In genomic region chr7:18533420-18533819, GRCm38 (mm10) we compare ENCODE assay signal across 40 mouse cellular contexts. TPM values are rescaled to one million over a fixed set of nuclear protein-coding genes. Genes with fewer than 3 reads are reported as not detected.
DNase-seq lines count a peak whose midpoint lies in the region; ATAC-seq and TF ChIP-seq lines count a peak whose summit lies in the region.
"Had no signal": no experiment of that assay in that cellular context is flagged by ENCODE, and none has a peak within 500 bp of the region (broad histone marks: within the 10 kb centered on the region; RNA-seq: fewer than 3 reads in every experiment).

No protein-coding gene starts in this region.

- DNase-seq in embryonic facial prominence, embryonic 14.5 days (ENCODE audit: low spot score), result peak; percentile 13
- DNase-seq in embryonic facial prominence, embryonic 10.5 days (ENCODE audit: low spot score), result no peak
- peak; percentile 49 to 52 for DNase-seq in urinary bladder, adult 18-20 months (ENCODE audit: low spot score in 2 of 2)
- no peak for DNase-seq in urinary bladder, postnatal 10 days (ENCODE audit: low spot score)
- DNase-seq in stomach, postnatal 0 days (ENCODE audit: low spot score), result peak; percentile 88
- DNase-seq in midbrain, embryonic 10.5 days (ENCODE audit: low spot score), result no peak
- no peak for DNase-seq in gastrocnemius, postnatal 36 days
- DNase-seq: adrenal gland, adult 8-10 months; cerebellum, adult 8-10 months; cerebellum, postnatal 25 days; kidney, adult 11 months; kidney, postnatal 14 days; liver; lung, embryonic 14.5 days; retina, postnatal 1 day; thymus, postnatal 25 days had no signal

- no peak overlapping the region for H3K27ac ChIP-seq in embryonic facial prominence, embryonic 14.5 days (replicated peaks; ENCODE audit: low read depth, low read length)
- H3K27ac ChIP-seq in embryonic facial prominence, embryonic 10.5 days (replicated peaks), result no peak overlapping the region
- no peak overlapping the region for H3K27ac ChIP-seq in intestine, postnatal 0 days (ENCODE audit: low read depth, low read length)
- peak overlapping the region; percentile 65 for H3K27ac ChIP-seq in stomach, postnatal 0 days (replicated peaks)
- H3K27ac ChIP-seq in midbrain, embryonic 10.5 days (replicated peaks), result no peak overlapping the region
- H3K27ac ChIP-seq: forebrain, embryonic 10.5 days; heart, embryonic 15.5 days; liver, embryonic 14.5 days; midbrain, embryonic 13.5 days; neural tube, embryonic 13.5 days had no signal

- 34% methylated on average over 3 of the region's 3 CpGs for WGBS in embryonic facial prominence, embryonic 14.5 days
- WGBS in embryonic facial prominence, embryonic 10.5 days, result 51% methylated on average over 3 of the region's 3 CpGs
- 32% methylated on average over 3 of the region's 3 CpGs for WGBS in intestine, postnatal 0 days
- WGBS in stomach, postnatal 0 days, result 37% methylated on average over 3 of the region's 3 CpGs
- WGBS in midbrain, embryonic 10.5 days, result 55% methylated on average over 3 of the region's 3 CpGs

- H3K9me3 ChIP-seq in embryonic facial prominence, embryonic 14.5 days (ENCODE audit: control insufficient read depth, low read length), result no peaks in the 10 kb centered on the region
- H3K9me3 ChIP-seq in embryonic facial prominence, embryonic 10.5 days, result peaks cover 11% of the 10 kb centered on the region
- no peaks in the 10 kb centered on the region for H3K9me3 ChIP-seq in intestine, postnatal 0 days (ENCODE audit: control insufficient read depth)
- H3K9me3 ChIP-seq in stomach, postnatal 0 days (ENCODE audit: control insufficient read depth, low read length), result no peaks in the 10 kb centered on the region
- H3K9me3 ChIP-seq in midbrain, embryonic 10.5 days (replicated peaks), result no peaks in the 10 kb centered on the region
- H3K9me3 ChIP-seq: G1E; heart, embryonic 15.5 days; neural tube, embryonic 13.5 days had no signal

- no peak overlapping the region for H3K4me2 ChIP-seq in embryonic facial prominence, embryonic 14.5 days (ENCODE audit: low read depth, low read length)
- no peak overlapping the region for H3K4me2 ChIP-seq in intestine, postnatal 0 days (replicated peaks; ENCODE audit: low read depth)
- H3K4me2 ChIP-seq in stomach, postnatal 0 days (replicated peaks; ENCODE audit: low read depth), result no peak overlapping the region
- H3K4me2 ChIP-seq: heart, embryonic 15.5 days; lung, embryonic 14.5 days; midbrain, embryonic 13.5 days; neural tube, embryonic 13.5 days had no signal

- no peaks in the 10 kb centered on the region for H3K27me3 ChIP-seq in embryonic facial prominence, embryonic 14.5 days (replicated peaks; ENCODE audit: control insufficient read depth, insufficient read depth, low read length)
- no peaks in the 10 kb centered on the region for H3K27me3 ChIP-seq in embryonic facial prominence, embryonic 10.5 days (replicated peaks; ENCODE audit: low read depth, poor library complexity, severe bottlenecking)
- no peaks in the 10 kb centered on the region for H3K27me3 ChIP-seq in intestine, postnatal 0 days (replicated peaks; ENCODE audit: control insufficient read depth, insufficient read depth, low read length)
- H3K27me3 ChIP-seq in stomach, postnatal 0 days (ENCODE audit: control insufficient read depth, insufficient read depth, low read length), result no peaks in the 10 kb centered on the region
- no peaks in the 10 kb centered on the region for H3K27me3 ChIP-seq in midbrain, embryonic 10.5 days (ENCODE audit: low read depth, poor library complexity, severe bottlenecking)
- H3K27me3 ChIP-seq: heart, embryonic 15.5 days; megakaryocyte, embryonic 14.5 days; midbrain, embryonic 13.5 days; neural tube, embryonic 13.5 days had no signal

- H3K4me1 ChIP-seq in embryonic facial prominence, embryonic 14.5 days (ENCODE audit: control insufficient read depth, insufficient read depth, low read length), result no peaks in the 10 kb centered on the region
- H3K4me1 ChIP-seq in embryonic facial prominence, embryonic 10.5 days, result no peaks in the 10 kb centered on the region
- peaks cover 3% of the 10 kb centered on the region; the same call in 1 of the 2 replicates for H3K4me1 ChIP-seq in intestine, postnatal 0 days (replicated peaks; ENCODE audit: control insufficient read depth, insufficient read depth, low read length)
- H3K4me1 ChIP-seq in stomach, postnatal 0 days (replicated peaks; ENCODE audit: control insufficient read depth, insufficient read depth), result no peaks in the 10 kb centered on the region
- no peaks in the 10 kb centered on the region for H3K4me1 ChIP-seq in midbrain, embryonic 10.5 days
- H3K4me1 ChIP-seq: forebrain, embryonic 10.5 days; heart, embryonic 15.5 days; megakaryocyte, embryonic 14.5 days; midbrain, embryonic 13.5 days; neural tube, embryonic 13.5 days had no signal

- no peaks in the 10 kb centered on the region for H3K36me3 ChIP-seq in embryonic facial prominence, embryonic 14.5 days (ENCODE audit: control insufficient read depth, insufficient read depth, low read length)
- H3K36me3 ChIP-seq in embryonic facial prominence, embryonic 10.5 days (replicated peaks), result no peaks in the 10 kb centered on the region
- H3K36me3 ChIP-seq in intestine, postnatal 0 days (ENCODE audit: control insufficient read depth, insufficient read depth), result no peaks in the 10 kb centered on the region
- H3K36me3 ChIP-seq in stomach, postnatal 0 days (ENCODE audit: control insufficient read depth, insufficient read depth, low read length), result no peaks in the 10 kb centered on the region
- H3K36me3 ChIP-seq in midbrain, embryonic 10.5 days, result no peaks in the 10 kb centered on the region
- H3K36me3 ChIP-seq: forebrain, embryonic 10.5 days; G1E; heart, embryonic 15.5 days; midbrain, embryonic 13.5 days; neural tube, embryonic 13.5 days had no signal

- H3K9ac ChIP-seq in embryonic facial prominence, embryonic 14.5 days (ENCODE audit: low read depth, low read length), result no peak overlapping the region
- H3K9ac ChIP-seq in intestine, postnatal 0 days (ENCODE audit: low read depth, low read length), result no peak overlapping the region
- no peak overlapping the region for H3K9ac ChIP-seq in stomach, postnatal 0 days (ENCODE audit: low read length)
- H3K9ac ChIP-seq: heart, embryonic 15.5 days; liver, embryonic 14.5 days; lung, embryonic 14.5 days; midbrain, embryonic 13.5 days; neural tube, embryonic 13.5 days had no signal

- no peak overlapping the region for H3K4me3 ChIP-seq in embryonic facial prominence, embryonic 14.5 days (ENCODE audit: low read depth, low read length)
- H3K4me3 ChIP-seq in embryonic facial prominence, embryonic 10.5 days, result no peak overlapping the region
- no peak overlapping the region for H3K4me3 ChIP-seq in intestine, postnatal 0 days (ENCODE audit: low read depth, low read length)
- H3K4me3 ChIP-seq in stomach, postnatal 0 days (ENCODE audit: low read depth, low read length), result no peak overlapping the region
- no peak overlapping the region for H3K4me3 ChIP-seq in midbrain, embryonic 10.5 days
- H3K4me3 ChIP-seq: forebrain, embryonic 10.5 days; heart, embryonic 15.5 days; megakaryocyte, embryonic 14.5 days; midbrain, embryonic 13.5 days; neural tube, embryonic 13.5 days had no signal

- no peak for TF ChIP-seq EP300 in stomach, postnatal 0 days (optimal IDR thresholded peaks at IDR 0.05)

- no peak for ATAC-seq in embryonic facial prominence, embryonic 14.5 days (ENCODE audit: low read depth)
- peak; percentile 89 for ATAC-seq in intestine, postnatal 0 days
- ATAC-seq in stomach, postnatal 0 days (ENCODE audit: low FRiP score, low TSS enrichment), result peak; percentile 98
- ATAC-seq: forebrain, embryonic 16.5 days; hindbrain, embryonic 16.5 days; midbrain, embryonic 13.5 days had no signal

- intact Hi-C loops in gastrocnemius, postnatal 36 days (cut with DNase I), result no loop called here

- TF ChIP-seq CTCF in intestine, postnatal 0 days (IDR thresholded peaks at IDR 0.05; ENCODE audit: low read depth), result no peak
- TF ChIP-seq CTCF in stomach, postnatal 0 days (IDR thresholded peaks at IDR 0.05; ENCODE audit: low read depth), result peak; percentile 20; the same call in 1 of the 2 replicates

RNA-seq across cellular contexts. Expression of gene Psg25, which starts 1.4 kb away (rescaled TPM):
- not detected in 2 replicates for polyA plus RNA-seq in embryonic facial prominence, embryonic 14.5 days (2014; fragmentation: Nextera tagmentation; extraction: Ambion mirVana)
- polyA plus RNA-seq in embryonic facial prominence, embryonic 10.5 days (2016; fragmentation: Nextera tagmentation; extraction: Ambion mirVana), result not detected in 2 replicates
- 0.04 TPM in 1 of 2 replicates, not detected in the other for polyA plus RNA-seq in intestine, postnatal 0 days (2015; fragmentation: Nextera tagmentation; extraction: Ambion mirVana)
- not detected in 2 replicates for polyA plus RNA-seq in stomach, postnatal 0 days (2015; fragmentation: Nextera tagmentation; extraction: Ambion mirVana)
- not detected in 2 replicates for polyA plus RNA-seq in midbrain, embryonic 10.5 days (2016; fragmentation: Nextera tagmentation; extraction: Ambion mirVana)
- not detected for total RNA-seq in gastrocnemius, postnatal 36 days (2021)
- total RNA-seq: adrenal gland, adult 8-10 months; CH12.LX; gastrocnemius, adult 8-10 months; heart, adult 8-10 months; heart, postnatal 25 days; layer of hippocampus, postnatal 10 days; left cerebral cortex, adult 18-20 months; left cerebral cortex, postnatal 14 days had no signal
- polyA plus RNA-seq: C2C12; embryonic facial prominence, embryonic 11.5 days; forebrain, embryonic 10.5 days; forebrain, embryonic 16.5 days; G1E; gonadal fat pad, adult 2 months; hindbrain, embryonic 11.5 days; hindbrain, embryonic 16.5 days; kidney, embryonic 14.5 days; limb, embryonic 11.5 days; liver, embryonic 14.5 days; lung, embryonic 14.5 days; midbrain, embryonic 13.5 days; neural tube, embryonic 13.5 days; spleen, adult 2 months had no signal

RNA-seq across cellular contexts. Expression of gene Psg27, which starts 33.7 kb away (rescaled TPM):
- not detected in 2 replicates for polyA plus RNA-seq in embryonic facial prominence, embryonic 14.5 days (2014; fragmentation: Nextera tagmentation; extraction: Ambion mirVana)
- polyA plus RNA-seq in embryonic facial prominence, embryonic 10.5 days (2016; fragmentation: Nextera tagmentation; extraction: Ambion mirVana), result not detected in 2 replicates
- polyA plus RNA-seq in intestine, postnatal 0 days (2015; fragmentation: Nextera tagmentation; extraction: Ambion mirVana), result not detected in 2 replicates
- not detected in 2 replicates for polyA plus RNA-seq in stomach, postnatal 0 days (2015; fragmentation: Nextera tagmentation; extraction: Ambion mirVana)
- polyA plus RNA-seq in midbrain, embryonic 10.5 days (2016; fragmentation: Nextera tagmentation; extraction: Ambion mirVana), result not detected in 2 replicates
- total RNA-seq in gastrocnemius, postnatal 36 days (2021), result not detected
- total RNA-seq: adrenal gland, adult 8-10 months; CH12.LX; gastrocnemius, adult 8-10 months; heart, adult 8-10 months; heart, postnatal 25 days; layer of hippocampus, postnatal 10 days; left cerebral cortex, adult 18-20 months; left cerebral cortex, postnatal 14 days had no signal
- polyA plus RNA-seq: C2C12; embryonic facial prominence, embryonic 11.5 days; forebrain, embryonic 10.5 days; forebrain, embryonic 16.5 days; G1E; gonadal fat pad, adult 2 months; heart, embryonic 15.5 days; hindbrain, embryonic 11.5 days; hindbrain, embryonic 16.5 days; kidney, embryonic 14.5 days; limb, embryonic 11.5 days; liver, embryonic 14.5 days; lung, embryonic 14.5 days; midbrain, embryonic 13.5 days; neural tube, embryonic 13.5 days; spleen, adult 2 months had no signal

RNA-seq across cellular contexts. Expression of gene Psg26, which starts 49.4 kb away (rescaled TPM):
- not detected in 2 replicates for polyA plus RNA-seq in embryonic facial prominence, embryonic 14.5 days (2014; fragmentation: Nextera tagmentation; extraction: Ambion mirVana)
- polyA plus RNA-seq in embryonic facial prominence, embryonic 10.5 days (2016; fragmentation: Nextera tagmentation; extraction: Ambion mirVana), result not detected in 2 replicates
- not detected in 2 replicates for polyA plus RNA-seq in intestine, postnatal 0 days (2015; fragmentation: Nextera tagmentation; extraction: Ambion mirVana)
- polyA plus RNA-seq in stomach, postnatal 0 days (2015; fragmentation: Nextera tagmentation; extraction: Ambion mirVana), result not detected in 2 replicates
- not detected in 2 replicates for polyA plus RNA-seq in midbrain, embryonic 10.5 days (2016; fragmentation: Nextera tagmentation; extraction: Ambion mirVana)
- total RNA-seq in gastrocnemius, postnatal 36 days (2021), result not detected
- total RNA-seq: adrenal gland, adult 8-10 months; CH12.LX; G1E; gastrocnemius, adult 8-10 months; heart, adult 8-10 months; heart, postnatal 25 days; layer of hippocampus, postnatal 10 days; left cerebral cortex, adult 18-20 months; left cerebral cortex, postnatal 14 days had no signal
- polyA plus RNA-seq: C2C12; embryonic facial prominence, embryonic 11.5 days; forebrain, embryonic 10.5 days; forebrain, embryonic 16.5 days; G1E; gonadal fat pad, adult 2 months; heart, embryonic 15.5 days; hindbrain, embryonic 11.5 days; hindbrain, embryonic 16.5 days; kidney, embryonic 14.5 days; limb, embryonic 11.5 days; liver, embryonic 14.5 days; lung, embryonic 14.5 days; midbrain, embryonic 13.5 days; neural tube, embryonic 13.5 days; spleen, adult 2 months had no signal

Comparison
In these comparisons a context has a peak if more than half of its experiments do, and no peak if none do; other contexts are left out.
1. DNase-seq: peak in embryonic facial prominence, embryonic 14.5 days (single experiment), urinary bladder, adult 18-20 months (2 of 2) and stomach, postnatal 0 days (single experiment); none in embryonic facial prominence, embryonic 10.5 days (single experiment), urinary bladder, postnatal 10 days (single experiment), midbrain, embryonic 10.5 days (single experiment) and gastrocnemius, postnatal 36 days (0 of 2).